Mouse (Mus musculus): ENCODE results near the gene Mblac1. TPM values are rescaled to one million over a fixed set of nuclear protein-coding genes. Genes with fewer than 3 reads are reported as not detected.
A peak's percentile ranks its signal among the peaks of the same experiment; 100 is the strongest.
"Not testable (repeated sequence)": the region's sequence is repeated elsewhere in the genome, so short reads cannot be mapped to it uniquely, and the experiment has no call there.

The Mblac1 gene
- total and polyA plus RNA-seq, 3 experiments, result 0.17 to 1.4 (median 0.41) TPM

- H3K9me3 ChIP-seq (replicated peaks; ENCODE audit: low read length), result peaks cover 2% of the 10 kb centered on the region
- dilution Hi-C loops (cut with MboI; ENCODE audit: extremely low pct_ligation_motif_present, extremely low pct_unique_long_range_greater_than_20kb, low sequenced_read_pairs) (no loop called here), in situ Hi-C loops (cut with MboI; ENCODE audit: low pct_ligation_motif_present, low pct_unique_long_range_greater_than_20kb, low sequenced_read_pairs) (no loop called here)
- H3K79me2 ChIP-seq (replicated peaks; ENCODE audit: control insufficient read depth, extremely low read depth, insufficient read depth, poor library complexity, severe bottlenecking), result no peaks in the 10 kb centered on the region
- no peaks in the 10 kb centered on the region for H3K36me3 ChIP-seq (replicated peaks in 1 of 2; ENCODE audit: control insufficient read depth in 1 of 2, insufficient read depth in 1 of 2, low read length in 1 of 2)
- H3K27ac ChIP-seq (ENCODE audit: insufficient read depth, low read depth), result no peak overlapping the region
- no peaks in the 10 kb centered on the region for H3K27me3 ChIP-seq (replicated peaks)
- H3K4me1 ChIP-seq (ENCODE audit: control insufficient read depth in 1 of 2, insufficient read depth in 2 of 2), result no peaks in the 10 kb centered on the region
- H3K9ac ChIP-seq (ENCODE audit: insufficient read depth, low read depth), result no peak overlapping the region
- no peak for DNase-seq (ENCODE audit: extremely low read depth)
- no peak overlapping the region for H3K4me3 ChIP-seq (replicated peaks in 1 of 3; ENCODE audit: low read depth in 2 of 3, low read length in 2 of 3, poor library complexity in 1 of 3)
- no peak for TF ChIP-seq MYC (IDR thresholded peaks at IDR 0.05; ENCODE audit: low read depth, low read length)
- TF ChIP-seq CTCF (conservative IDR thresholded peaks at IDR 0.05 in 1 of 2, IDR thresholded peaks at IDR 0.05 in 1 of 2; ENCODE audit: low read depth in 2 of 2, low read length in 2 of 2), result no peak
- TF ChIP-seq SIN3A (IDR thresholded peaks at IDR 0.05; ENCODE audit: low read length), result no peak
- no peak for TF ChIP-seq MAX (IDR thresholded peaks at IDR 0.05; ENCODE audit: low read length)
- TF ChIP-seq CHD1 (IDR thresholded peaks at IDR 0.05; ENCODE audit: low read depth, low read length), result no peak
- TF ChIP-seq RCOR1 (conservative IDR thresholded peaks at IDR 0.05; ENCODE audit: low read depth, low read length), result no peak
- TF ChIP-seq JUND (conservative IDR thresholded peaks at IDR 0.05; ENCODE audit: low read depth, low read length), result no peak
- no peak overlapping the region for H3K4me2 ChIP-seq (ENCODE audit: insufficient read depth, low read depth, poor library complexity, severe bottlenecking)
These were observed 13.1 kb downstream of the Mblac1 start for GRCm38 (mm10) chr5:138207253-138207652.

GRCm38 (mm10) chr5:138207873-138208272, 13.8 kb downstream of the Mblac1 start:
- Histone ChIP-seq H3K4me1 (ENCODE audit: control insufficient read depth in 1 of 2, insufficient read depth in 2 of 2) (no peaks in the 10 kb centered on the region), H3K4me2 (ENCODE audit: insufficient read depth, low read depth, poor library complexity, severe bottlenecking) (no peak overlapping the region), H3K36me3 (replicated peaks in 1 of 2; ENCODE audit: control insufficient read depth in 1 of 2, insufficient read depth in 1 of 2, low read length in 1 of 2) (no peaks in the 10 kb centered on the region), H3K9me3 (replicated peaks; ENCODE audit: low read length) (peaks cover 2% of the 10 kb centered on the region), H3K79me2 (replicated peaks; ENCODE audit: control insufficient read depth, extremely low read depth, insufficient read depth, poor library complexity, severe bottlenecking) (no peaks in the 10 kb centered on the region), H3K4me3 (replicated peaks in 1 of 3; ENCODE audit: low read depth in 2 of 3, low read length in 2 of 3, poor library complexity in 1 of 3) (no peak overlapping the region), H3K27ac (ENCODE audit: insufficient read depth, low read depth) (no peak overlapping the region), H3K9ac (ENCODE audit: insufficient read depth, low read depth) (no peak overlapping the region), H3K27me3 (replicated peaks) (no peaks in the 10 kb centered on the region)
- no peak for DNase-seq (ENCODE audit: extremely low read depth)
- in situ Hi-C loops (cut with MboI; ENCODE audit: low pct_ligation_motif_present, low pct_unique_long_range_greater_than_20kb, low sequenced_read_pairs), result no loop called here
- TF ChIP-seq CHD1 (IDR thresholded peaks at IDR 0.05; ENCODE audit: low read depth, low read length) (no peak), JUND (conservative IDR thresholded peaks at IDR 0.05; ENCODE audit: low read depth, low read length) (no peak), HCFC1 (IDR thresholded peaks at IDR 0.05; ENCODE audit: low read depth, low read length) (no peak)
- dilution Hi-C loops (cut with MboI; ENCODE audit: extremely low pct_ligation_motif_present, extremely low pct_unique_long_range_greater_than_20kb, low sequenced_read_pairs), result no loop called here

GRCm38 (mm10) chr5:138216632-138217031, 22.5 kb downstream of the Mblac1 start:
- DNase-seq (ENCODE audit: extremely low read depth), result peak; percentile 73
- H3K4me1 ChIP-seq (ENCODE audit: control insufficient read depth in 1 of 2, insufficient read depth in 2 of 2); H3K36me3 ChIP-seq (replicated peaks in 1 of 2; ENCODE audit: control insufficient read depth in 1 of 2, insufficient read depth in 1 of 2, low read length in 1 of 2); H3K9me3 ChIP-seq (replicated peaks; ENCODE audit: low read length); dilution Hi-C loops (cut with MboI; ENCODE audit: extremely low pct_ligation_motif_present, extremely low pct_unique_long_range_greater_than_20kb, low sequenced_read_pairs); H3K79me2 ChIP-seq (replicated peaks; ENCODE audit: control insufficient read depth, extremely low read depth, insufficient read depth, poor library complexity, severe bottlenecking); H3K9ac ChIP-seq (ENCODE audit: insufficient read depth, low read depth); H3K4me2 ChIP-seq (ENCODE audit: insufficient read depth, low read depth, poor library complexity, severe bottlenecking); in situ Hi-C loops (cut with MboI; ENCODE audit: low pct_ligation_motif_present, low pct_unique_long_range_greater_than_20kb, low sequenced_read_pairs); H3K4me3 ChIP-seq (replicated peaks in 1 of 3; ENCODE audit: low read depth in 2 of 3, low read length in 2 of 3, poor library complexity in 1 of 3); H3K27me3 ChIP-seq (replicated peaks); H3K27ac ChIP-seq (ENCODE audit: insufficient read depth, low read depth): not testable (repeated sequence)
- peak; percentile 71 for TF ChIP-seq EP300 (IDR thresholded peaks at IDR 0.05; ENCODE audit: low read length)
- TF ChIP-seq JUN (IDR thresholded peaks at IDR 0.05; ENCODE audit: insufficient read depth, low read depth, low read length), result peak; percentile 11; the same call in 1 of the 2 replicates
- TF ChIP-seq ETS1 (conservative IDR thresholded peaks at IDR 0.05; ENCODE audit: low read depth, low read length), result 0 out of 2 replicates have a peak, but pooled peaks have one; percentile 19
- TF ChIP-seq IRF4 (IDR thresholded peaks at IDR 0.05; ENCODE audit: low read depth, low read length), result peak; percentile 63; the same call in 1 of the 2 replicates
